Mouse (Mus musculus) thymus, adult 2 months (tissue): ENCODE measurements around the gene Itgb5.

ENCODE experiments used
- CTCF ChIP-seq: fragments of 200-500 bp; IDR thresholded peaks from 2 replicates; pipeline ENCODE4 v1.5.1; 2012; ENCODE audit warnings: mild to moderate bottlenecking, control low read depth, low read length, moderate library complexity, borderline replicate concordance; ENCODE audit not compliant: control insufficient read depth, poor library complexity, insufficient read depth; ENCODE audit errors: extremely low read depth
- POLR2A ChIP-seq: fragments of 200-500 bp; IDR thresholded peaks from 2 replicates; pipeline ENCODE4 v1.6.1; 2012; ENCODE audit warnings: mild to moderate bottlenecking, low read length, control low read depth, moderate library complexity; ENCODE audit not compliant: control insufficient read depth, poor library complexity, insufficient read depth; ENCODE audit errors: extremely low read depth

GRCm38 (mm10) chr16:33917390-33917789 is 87.9 kb downstream of the Itgb5 start:
- TF ChIP-seq CTCF, result no peak
- no peak for TF ChIP-seq POLR2A
